Mouse (Mus musculus) 3T3-L1 (cell line): ENCODE measurements at regions not wholly inside any gene's neighbourhood (a gene's known extent, or its start where the extent isn't known, plus 50 kb on each side); places are given as distances from the start of the nearest gene placed in this dataset.
"Not testable (repeated sequence)": the region's sequence is repeated elsewhere in the genome, so short reads cannot be mapped to it uniquely, and the experiment has no call there.

Experiments
- DNase-seq: peaks from one replicate; pipeline ENCODE4 v3.0.0-alpha.2; 2015; ENCODE audit warnings: low read depth, low spot score

DNA sequence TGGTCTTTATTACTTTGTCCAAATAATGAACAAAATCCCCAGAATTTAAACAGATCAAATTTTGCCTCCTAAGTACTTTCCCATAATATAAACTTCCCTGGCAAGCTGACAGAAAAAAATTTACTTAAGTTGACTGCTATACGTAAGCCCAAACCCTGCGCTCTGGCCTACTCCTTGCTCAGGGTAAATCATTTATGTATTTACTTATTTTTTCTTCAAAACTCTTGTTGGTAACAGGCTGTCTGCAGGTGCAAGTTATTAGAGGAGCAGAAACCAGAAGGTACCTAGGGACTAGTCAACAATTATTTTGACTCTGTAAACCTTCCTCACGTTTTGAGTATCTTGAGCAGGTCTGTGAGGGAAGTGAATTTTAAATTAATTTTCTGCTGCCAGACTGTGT is 2615.7 kb downstream of the Poteg start:
- DNase-seq: no peak

DNA sequence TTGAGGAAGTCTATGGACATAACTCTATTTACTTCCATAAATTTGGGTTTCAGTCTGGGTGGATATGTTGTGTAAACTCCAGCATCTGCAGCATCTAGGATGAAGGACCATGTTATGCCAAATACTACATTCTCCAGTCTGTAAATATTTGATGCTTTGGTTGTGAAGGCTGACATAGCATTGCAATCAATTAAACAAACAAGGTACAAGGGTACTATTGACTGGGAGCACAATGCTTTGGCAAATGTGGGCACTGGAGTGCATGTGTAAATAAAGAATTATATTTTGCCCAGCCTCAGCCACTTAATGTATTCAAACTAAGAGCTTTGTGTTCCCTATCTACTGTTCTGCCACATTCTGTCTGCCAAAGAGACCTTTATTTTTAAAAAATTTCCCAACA is 2630.3 kb downstream of the Poteg start:
- DNase-seq: no peak

DNA sequence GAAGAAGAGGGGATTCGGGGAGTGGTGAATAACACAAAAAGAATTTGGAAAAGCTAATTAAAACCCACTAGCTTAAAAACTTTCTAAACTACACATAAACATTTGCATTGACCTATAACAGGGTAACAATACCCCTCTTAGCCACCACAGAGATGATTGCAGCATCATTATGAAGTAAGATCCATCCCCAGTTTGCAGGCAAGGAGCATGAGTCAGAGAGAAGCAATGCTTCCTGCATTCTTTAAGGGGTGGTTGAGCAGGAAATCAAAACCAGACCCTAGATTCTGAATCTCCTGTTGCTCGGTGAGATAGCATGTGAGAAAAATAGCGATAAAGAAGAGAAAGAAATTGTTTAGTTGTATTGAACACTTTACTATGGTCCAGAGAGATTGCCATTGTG is 2680.3 kb downstream of the Poteg start:
- DNase-seq: no peak

DNA sequence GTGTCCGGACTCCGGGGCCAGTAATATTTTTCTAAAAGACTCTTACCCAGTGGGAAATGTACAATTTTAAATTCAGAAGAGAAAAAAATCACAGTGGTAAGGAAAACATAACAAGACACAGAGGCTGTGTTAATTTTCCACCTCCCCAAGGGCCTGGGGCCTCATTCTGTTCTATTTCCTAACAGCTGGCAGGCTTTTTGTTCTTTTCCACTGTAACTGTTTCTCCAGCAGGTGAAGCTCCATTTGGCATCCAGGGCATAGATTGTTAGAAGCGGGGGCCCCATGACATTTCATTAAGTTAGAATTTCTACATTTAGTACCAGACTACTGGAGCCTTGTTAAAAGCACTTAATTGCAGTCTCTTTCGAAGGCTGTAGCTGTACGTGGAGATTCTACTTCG is 2687.5 kb downstream of the Poteg start:
- DNase-seq: no peak

DNA sequence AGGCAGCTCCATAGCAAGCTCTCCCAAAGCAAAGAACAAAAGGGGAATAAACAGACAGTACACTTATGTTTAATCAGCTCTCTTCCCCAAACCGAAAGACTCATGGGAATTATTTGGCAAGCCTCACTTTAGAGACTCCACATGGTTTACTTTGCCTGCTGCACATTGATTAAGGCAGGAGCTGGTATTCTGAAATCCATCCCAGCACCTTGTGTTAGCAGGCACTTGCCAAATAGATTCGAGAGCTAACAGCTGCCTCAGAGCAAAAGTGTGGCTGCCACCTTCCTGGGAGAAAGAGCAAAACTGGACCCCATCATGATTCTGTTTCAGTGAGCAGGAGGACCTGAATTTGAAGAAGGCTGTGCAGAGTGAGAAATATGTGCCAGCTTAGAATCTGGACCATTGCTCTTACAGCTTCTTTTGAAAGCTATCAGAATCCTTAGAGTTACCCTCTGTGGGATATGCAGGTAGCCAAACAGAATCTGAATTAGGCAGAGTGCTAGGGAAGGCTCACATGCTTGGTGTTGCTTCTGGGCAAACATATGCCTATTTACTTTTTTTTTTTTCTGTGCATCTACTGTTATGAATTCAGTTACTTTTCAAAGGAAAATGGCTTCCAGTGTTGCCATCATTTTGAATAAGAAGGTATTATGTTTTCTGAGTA is 2703.8 kb downstream of the Poteg start:
- no peak for DNase-seq

DNA sequence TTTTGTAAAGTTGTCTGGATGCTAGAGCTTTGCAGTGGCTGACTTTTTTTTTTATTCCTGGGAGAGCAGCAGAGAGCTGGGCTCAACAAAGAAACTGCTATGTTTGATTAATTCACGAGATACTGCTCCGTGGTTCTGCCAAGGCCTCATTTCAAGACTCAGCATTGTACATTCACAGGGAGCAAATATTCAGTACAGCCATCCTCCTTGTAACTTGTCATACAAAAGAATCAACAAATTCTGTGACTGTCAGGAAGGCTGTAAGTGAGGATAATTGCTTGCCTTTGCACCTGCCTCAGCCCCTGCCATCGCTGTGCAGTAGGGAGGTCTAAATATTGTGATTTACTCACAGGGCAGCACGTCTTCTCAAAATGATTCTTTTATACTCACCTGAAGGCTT is 2705.5 kb downstream of the Poteg start:
- DNase-seq: no peak

DNA sequence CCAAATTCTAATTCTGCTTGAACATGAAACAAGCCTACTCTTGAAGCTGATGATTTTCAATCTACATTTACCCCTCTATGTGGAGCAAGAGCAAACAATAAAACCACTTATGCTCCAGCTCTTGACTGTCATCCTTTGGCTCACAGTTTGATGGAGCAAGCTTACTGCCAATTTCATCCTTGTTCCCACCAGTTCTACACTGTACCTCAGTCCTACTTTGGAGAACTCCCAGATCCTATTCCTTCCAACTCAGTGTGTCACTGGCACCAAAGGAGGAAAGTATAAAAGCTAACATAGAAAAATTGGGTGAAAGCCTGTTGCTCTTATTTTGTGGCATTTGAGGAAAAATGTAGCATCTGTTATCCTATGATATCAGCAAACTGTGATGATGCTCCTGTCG is 2724.4 kb downstream of the Poteg start:
- DNase-seq: no peak

DNA sequence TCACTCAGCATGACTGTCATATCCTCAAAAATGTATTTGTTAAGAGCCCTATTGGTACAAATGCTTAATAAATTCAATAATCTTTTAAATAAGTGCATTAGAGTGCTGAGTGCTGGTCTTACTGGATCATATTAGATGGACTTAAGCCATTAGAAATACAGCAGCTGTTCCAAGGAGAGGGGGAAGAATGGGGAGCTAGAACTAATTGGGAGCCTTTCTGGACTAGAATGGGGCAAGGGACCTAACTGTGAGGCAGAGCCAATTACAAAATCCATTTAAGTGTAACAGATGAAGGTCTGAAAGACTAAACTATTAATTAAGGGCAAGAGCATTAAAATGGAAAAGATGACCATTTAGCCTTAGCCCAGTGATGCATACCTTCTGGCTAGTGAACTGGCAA is 2755.3 kb downstream of the Poteg start:
- not testable (repeated sequence) for DNase-seq

DNA sequence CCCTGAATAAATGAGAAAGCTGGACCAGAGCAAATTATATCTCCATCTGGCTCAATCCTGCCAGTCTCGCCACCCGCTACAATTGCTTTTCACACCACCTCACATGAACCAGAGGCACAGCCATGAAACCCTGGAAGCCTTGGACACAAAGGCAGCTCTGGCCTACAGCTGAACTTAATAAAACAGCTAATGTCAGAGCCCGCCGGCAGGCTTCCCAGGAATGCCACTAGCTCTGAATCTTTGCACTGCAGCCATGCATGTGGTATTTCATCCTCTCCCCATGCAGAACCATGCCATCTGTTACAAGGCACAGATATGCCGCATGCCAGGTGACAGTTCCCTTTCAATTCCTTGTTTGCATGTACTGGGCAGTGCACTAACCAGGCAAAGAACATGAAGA is 2779.9 kb downstream of the Poteg start:
- DNase-seq: no peak

DNA sequence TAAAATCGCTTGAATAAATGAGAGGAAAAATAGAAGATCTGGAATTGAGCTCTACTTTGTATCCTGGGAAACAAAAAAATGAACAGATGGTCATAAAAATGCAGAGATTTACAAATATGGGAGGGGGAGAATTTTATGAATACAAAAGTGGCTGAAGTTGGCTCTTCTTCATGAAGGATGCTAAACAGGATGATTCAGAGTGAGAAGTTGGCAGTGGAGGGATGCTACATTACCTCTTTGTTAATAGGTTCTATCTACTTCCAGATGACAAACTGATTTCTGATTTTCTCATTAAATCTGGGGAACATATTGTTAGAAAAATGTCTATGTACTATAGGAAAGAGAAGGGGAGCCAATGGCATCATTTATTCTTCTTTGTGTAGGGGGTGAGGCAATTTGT is 2785.8 kb downstream of the Poteg start:
- no peak for DNase-seq

DNA sequence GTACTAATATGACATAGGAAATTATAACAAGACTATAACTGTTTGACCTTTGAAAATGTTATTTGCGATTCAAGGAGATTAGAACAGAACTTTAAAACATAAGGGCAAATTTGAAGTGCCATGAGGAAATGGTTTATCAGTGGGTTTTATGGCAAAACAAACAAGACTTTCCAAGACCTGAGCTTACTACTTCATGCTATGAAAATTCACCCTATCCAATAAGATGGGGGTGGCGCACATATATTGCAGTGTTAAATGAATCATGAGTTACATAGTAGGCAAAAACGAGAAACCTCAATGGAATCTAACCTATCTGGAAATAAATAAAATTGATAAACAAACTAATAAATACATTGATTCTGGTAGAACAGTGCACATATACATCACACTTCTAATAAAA is 2804.3 kb downstream of the Poteg start:
- DNase-seq: no peak

DNA sequence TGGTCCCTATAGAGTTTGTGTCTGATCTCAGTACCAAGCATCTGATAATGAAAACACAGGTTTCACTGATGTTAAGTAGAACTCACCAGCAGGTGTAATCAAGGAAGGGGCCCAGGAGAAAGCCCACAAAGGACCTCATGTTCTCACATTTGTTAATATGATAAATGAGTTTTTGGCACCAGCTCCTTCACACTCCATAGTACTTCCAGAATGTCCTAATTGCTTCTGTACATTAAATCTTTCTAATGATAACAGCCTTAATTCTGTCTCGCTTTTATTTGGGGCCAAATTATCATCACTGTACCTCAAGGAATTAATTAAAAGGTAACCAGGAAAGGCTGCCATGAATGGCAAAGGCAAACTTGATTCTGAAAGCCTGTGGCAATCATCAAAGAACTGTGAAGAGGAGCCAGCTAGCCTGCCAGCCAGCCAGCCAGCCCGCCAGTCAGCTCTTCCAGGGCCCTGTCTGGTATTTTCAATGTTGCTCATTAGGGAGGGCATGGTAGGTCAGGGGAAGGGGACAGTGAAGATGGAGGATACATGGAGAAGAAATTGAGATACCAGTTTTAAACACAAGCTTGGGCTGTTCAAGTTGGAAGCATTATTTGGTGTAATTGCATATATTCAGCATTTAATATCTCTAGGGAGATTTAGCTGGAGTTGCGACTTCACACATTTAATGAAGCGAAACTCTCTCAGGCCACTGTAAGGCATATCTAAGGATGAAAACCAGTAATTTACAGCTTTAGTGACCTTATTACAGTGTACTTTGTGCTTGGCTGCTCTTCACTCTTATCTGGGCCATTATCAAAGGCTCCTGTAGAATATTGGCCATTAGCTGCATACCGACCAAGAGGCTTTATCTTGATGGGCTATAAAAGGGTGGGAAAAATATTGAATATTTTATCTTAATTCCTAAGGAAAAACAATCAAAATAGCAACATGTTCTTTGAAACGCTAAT is 2822.8 kb downstream of the Poteg start:
- DNase-seq: no peak

DNA sequence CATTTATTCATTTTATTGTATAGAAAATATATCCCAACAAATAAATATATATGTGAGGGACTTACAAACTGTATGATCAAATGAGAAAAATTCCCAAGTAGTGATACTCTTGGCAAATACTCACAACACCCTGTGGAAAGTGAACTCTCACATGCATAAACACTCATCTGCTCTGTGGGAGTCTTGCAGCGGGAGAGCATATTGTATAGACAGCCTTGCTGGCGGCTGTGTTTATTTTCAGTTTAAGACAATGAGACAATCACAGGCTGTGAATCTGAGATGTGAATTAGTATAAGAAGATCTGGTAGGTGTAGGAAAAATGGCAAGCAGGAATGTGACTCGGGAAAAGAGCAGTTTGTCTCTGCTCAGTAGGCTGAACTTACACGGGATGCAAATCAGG is 2841.7 kb downstream of the Poteg start:
- DNase-seq: no peak

DNA sequence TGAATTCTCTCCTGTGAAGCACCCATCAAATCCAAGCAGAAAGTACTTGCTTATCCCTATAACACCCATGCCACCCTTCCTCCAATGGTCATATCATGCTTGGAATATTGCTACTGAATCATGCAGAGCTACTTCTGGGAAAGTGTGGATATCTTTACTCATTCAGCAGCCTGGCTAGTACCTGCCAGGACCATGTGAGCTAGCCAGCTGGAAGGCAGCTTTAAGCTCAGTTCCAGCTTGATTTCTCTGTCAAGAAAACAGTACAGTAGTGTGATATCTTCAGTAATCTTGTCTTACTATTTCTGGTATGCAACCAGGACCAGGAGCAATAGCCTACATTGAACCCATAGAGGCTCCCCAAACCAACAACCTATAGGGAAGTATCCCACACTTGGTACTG is 2883.7 kb downstream of the Poteg start:
- no peak for DNase-seq

DNA sequence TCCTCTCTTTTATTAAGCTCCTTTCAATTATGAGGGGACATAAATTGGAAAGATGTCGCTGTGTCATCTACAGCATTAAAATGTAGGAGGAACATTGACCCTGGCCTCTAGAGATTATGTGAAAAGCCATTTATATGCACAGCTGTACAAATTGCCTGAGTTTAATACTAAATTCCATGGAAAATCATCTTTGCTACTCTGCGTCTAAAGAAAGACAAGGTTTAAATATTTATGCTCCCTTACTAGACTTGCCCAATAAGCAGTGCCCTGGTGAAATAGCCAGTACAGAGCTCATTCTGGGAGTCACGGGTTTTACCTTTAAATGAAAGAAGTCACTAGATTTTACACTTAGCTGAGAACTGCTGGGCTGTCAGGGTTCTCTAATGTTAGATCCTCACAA is 2885.9 kb downstream of the Poteg start:
- DNase-seq: no peak

DNA sequence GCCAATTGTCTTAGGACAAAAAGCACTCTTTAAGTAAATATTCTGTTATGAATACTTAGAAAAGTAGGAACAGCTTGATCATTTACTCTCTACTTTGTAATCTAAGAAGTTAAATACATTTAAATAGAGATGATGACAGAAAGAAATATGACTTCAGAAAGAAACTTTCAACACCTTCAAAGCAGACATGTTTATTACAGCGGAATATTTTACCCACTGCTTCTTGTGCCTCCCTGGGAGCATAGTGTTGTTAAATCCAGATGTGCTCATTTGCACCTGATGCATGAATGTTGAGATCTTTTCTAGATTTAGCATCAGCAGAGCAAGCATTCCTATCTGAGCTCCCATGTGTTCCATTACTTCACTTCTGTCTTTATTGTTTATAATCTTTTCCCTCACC is 2912.0 kb downstream of the Poteg start:
- DNase-seq: no peak

DNA sequence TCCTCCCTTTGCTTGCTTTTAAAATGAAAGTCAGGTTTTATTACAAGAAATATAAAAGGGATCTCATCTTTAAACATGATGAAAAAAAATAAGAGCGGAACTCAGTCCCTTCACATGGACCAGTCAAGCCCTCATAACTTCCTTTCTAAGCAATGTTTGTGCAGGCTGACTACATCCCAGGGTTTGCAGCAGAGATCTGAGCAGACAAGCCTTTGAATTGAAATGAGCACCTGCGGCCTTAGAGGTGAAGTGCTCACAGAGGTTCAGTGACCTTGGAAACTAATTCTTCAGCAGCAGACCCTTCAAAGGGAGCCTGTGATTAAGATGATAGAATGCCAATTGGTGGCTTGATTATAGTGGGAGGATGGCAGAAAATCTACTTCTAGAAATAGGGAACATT is 2918.3 kb downstream of the Poteg start:
- no peak for DNase-seq

DNA sequence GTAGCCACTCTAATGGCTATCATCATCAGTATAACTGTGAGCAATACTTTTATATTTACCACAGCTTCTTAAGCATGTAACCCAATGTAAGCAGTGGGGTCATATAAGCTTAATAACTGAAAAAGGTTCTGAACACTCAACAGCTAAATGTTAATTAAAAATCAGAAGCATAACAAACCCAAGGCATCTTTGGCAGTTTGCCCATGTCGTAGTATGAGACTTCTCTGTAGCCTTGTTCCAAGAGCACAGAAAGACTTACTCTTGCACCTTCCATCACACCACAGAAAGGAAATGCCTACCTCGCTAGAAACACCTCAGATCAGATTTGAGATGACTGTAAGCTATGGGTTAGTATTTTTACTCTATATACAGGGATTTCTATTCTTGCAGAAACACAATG is 2944.5 kb downstream of the Poteg start:
- no peak for DNase-seq

DNA sequence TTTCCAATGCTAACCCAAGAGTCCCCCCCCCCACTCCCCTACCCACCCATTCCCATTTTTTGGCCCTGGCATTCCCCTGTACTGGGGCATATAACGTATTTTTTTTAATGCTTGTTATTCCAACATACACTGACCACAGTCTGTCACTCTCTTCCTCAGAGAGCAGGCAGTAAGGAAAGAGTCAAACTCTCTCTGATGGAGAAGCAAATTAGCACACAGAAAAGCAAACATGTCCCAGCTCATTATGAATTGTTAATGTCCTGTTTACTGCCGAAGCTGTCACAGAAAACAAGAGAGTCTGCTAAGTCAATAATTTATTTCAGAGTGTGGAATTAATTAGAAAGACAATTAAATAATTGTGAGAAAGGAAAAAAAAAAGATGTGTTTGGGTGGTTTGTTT is 2989.1 kb upstream of the 5930422O12Rik start:
- no peak for DNase-seq

DNA sequence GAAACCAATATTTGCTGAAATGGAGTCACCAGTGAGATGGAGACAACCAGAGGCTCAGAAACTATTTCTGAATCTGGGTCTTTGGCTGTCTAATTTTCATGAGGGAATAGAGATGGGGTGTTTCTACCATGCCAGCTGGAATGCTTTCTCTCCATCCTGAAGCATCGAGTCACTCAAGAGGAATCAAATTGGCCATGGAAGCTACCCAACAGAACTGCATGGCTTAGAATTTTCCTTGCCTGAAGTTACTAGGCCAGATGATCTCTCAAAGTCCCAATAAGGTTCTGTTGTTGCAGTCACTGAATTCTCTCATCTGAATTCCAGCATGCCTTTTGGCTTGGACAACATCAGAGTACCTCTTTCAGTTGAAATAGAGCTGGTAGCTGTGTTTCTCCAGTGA is 2986.7 kb upstream of the 5930422O12Rik start:
- no peak for DNase-seq

DNA sequence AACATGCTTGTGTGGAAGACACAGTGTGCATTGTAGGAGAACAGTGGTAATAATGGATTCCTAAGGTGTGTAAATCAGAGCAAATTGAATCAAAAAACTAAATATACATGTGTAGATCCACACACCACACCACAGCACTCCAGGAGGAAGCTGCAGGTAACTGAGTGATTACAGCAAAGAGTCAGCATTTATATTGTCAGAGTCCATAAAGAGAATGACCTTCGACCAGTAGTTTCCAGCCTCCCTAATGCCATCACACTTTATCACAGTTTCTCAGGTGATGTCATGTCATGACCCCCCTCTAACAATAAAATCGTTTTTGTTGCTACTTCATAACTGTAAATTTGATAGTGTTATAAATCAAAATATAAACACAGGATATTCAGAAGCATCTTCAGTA is 2984.6 kb upstream of the 5930422O12Rik start:
- DNase-seq: no peak

DNA sequence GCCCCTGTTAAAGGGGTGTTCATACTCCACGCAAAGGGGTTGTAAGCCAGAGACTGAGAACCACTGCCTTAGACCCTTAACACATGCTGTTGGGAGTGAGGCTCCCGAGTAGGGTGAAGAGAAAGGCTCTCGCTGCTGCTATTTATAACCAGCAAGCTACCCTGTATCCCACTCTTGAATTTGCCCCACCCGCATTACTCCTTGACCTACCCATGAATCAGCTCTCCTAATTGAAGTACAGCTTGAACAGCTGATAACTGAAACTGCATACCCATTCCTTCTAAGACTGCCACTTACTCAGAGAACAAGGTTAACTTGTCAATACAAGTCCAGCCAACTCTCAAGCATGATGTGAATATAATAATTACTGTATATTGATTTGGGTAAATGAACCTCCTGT is 2984.2 kb upstream of the 5930422O12Rik start:
- no peak for DNase-seq

DNA sequence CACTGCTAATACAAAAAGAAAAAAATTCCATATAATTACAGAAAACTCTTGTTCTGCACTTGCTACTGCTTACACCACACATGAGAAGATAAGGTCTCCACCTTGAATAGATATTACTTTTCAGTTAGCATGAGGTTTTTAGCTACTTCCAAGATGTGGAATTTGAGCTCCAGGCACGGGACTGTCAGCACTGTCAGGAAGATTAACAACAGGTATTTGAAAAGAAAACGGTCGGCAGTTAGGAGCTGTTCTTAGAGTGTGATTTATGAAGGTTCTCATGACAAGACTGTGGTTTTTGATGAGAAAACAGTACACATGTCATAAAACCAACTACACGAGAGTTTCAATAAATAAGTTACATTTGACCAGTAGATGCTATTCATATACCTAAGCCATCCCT is 2970.4 kb upstream of the 5930422O12Rik start:
- no peak for DNase-seq
